Mouse (Mus musculus): ENCODE measurements at regions not wholly inside any gene's neighbourhood (a gene's known extent, or its start where the extent isn't known, plus 50 kb on each side); places are given as distances from the start of the nearest gene placed in this dataset.

GRCm38 (mm10) chr2:34098004-34098547, 210.3 kb upstream of the Mvb12b start:
- H3K4me3 ChIP-seq (ENCODE audit: insufficient read depth, low read depth, low read length) = no peak overlapping the region
- TF ChIP-seq CTCF (conservative IDR thresholded peaks at IDR 0.05; ENCODE audit: insufficient read depth, insufficient read length, low read depth, low read length) (no peak), POLR2A (IDR thresholded peaks at IDR 0.05; ENCODE audit: low read depth, low read length) (no peak)
- H3K27ac ChIP-seq (ENCODE audit: insufficient read depth, low read depth, low read length) = no peak overlapping the region
- no peak for DNase-seq
- H3K27me3 ChIP-seq (replicated peaks; ENCODE audit: control insufficient read depth, insufficient read depth, low read length) = no peaks in the 10 kb centered on the region
- no peaks in the 10 kb centered on the region for H3K36me3 ChIP-seq (ENCODE audit: control insufficient read depth, insufficient read depth, low read length)
- 64% methylated on average over 14 of the region's 14 CpGs for WGBS
- H3K4me1 ChIP-seq (ENCODE audit: control insufficient read depth, insufficient read depth, low read length) = no peaks in the 10 kb centered on the region

- Histone ChIP-seq H3K27ac (ENCODE audit: insufficient read depth, low read depth, low read length) (no peak overlapping the region), H3K4me3 (ENCODE audit: insufficient read depth, low read depth, low read length) (no peak overlapping the region), H3K27me3 (replicated peaks; ENCODE audit: control insufficient read depth, insufficient read depth, low read length) (no peaks in the 10 kb centered on the region), H3K36me3 (ENCODE audit: control insufficient read depth, insufficient read depth, low read length) (no peaks in the 10 kb centered on the region), H3K4me1 (ENCODE audit: control insufficient read depth, insufficient read depth, low read length) (no peaks in the 10 kb centered on the region)
- DNase-seq = no peak
- no peak for TF ChIP-seq POLR2A (IDR thresholded peaks at IDR 0.05; ENCODE audit: low read depth, low read length)
- no peak for TF ChIP-seq CTCF (conservative IDR thresholded peaks at IDR 0.05; ENCODE audit: insufficient read depth, insufficient read length, low read depth, low read length)
These were observed 208.8 kb upstream of the Mvb12b start for GRCm38 (mm10) chr2:34096561-34096960.

GRCm38 (mm10) chr2:34088832-34089231, 201.1 kb upstream of the Mvb12b start:
- Histone ChIP-seq H3K36me3 (ENCODE audit: control insufficient read depth, insufficient read depth, low read length) (no peaks in the 10 kb centered on the region), H3K4me1 (ENCODE audit: control insufficient read depth, insufficient read depth, low read length) (no peaks in the 10 kb centered on the region), H3K27me3 (replicated peaks; ENCODE audit: control insufficient read depth, insufficient read depth, low read length) (no peaks in the 10 kb centered on the region), H3K4me3 (ENCODE audit: insufficient read depth, low read depth, low read length) (no peak overlapping the region), H3K27ac (ENCODE audit: insufficient read depth, low read depth, low read length) (no peak overlapping the region)
- WGBS = 65% methylated on average over 4 of the region's 4 CpGs
- TF ChIP-seq POLR2A (IDR thresholded peaks at IDR 0.05; ENCODE audit: low read depth, low read length) (no peak), CTCF (conservative IDR thresholded peaks at IDR 0.05; ENCODE audit: insufficient read depth, insufficient read length, low read depth, low read length) (no peak)
- DNase-seq = no peak

GRCm38 (mm10) chr2:34086130-34086529, 198.4 kb upstream of the Mvb12b start:
- H3K27ac ChIP-seq (ENCODE audit: insufficient read depth, low read depth, low read length) = no peak overlapping the region
- 81% methylated on average over 3 of the region's 3 CpGs for WGBS
- no peaks in the 10 kb centered on the region for H3K27me3 ChIP-seq (replicated peaks; ENCODE audit: control insufficient read depth, insufficient read depth, low read length)
- H3K4me1 ChIP-seq (ENCODE audit: control insufficient read depth, insufficient read depth, low read length) = no peaks in the 10 kb centered on the region
- no peak for TF ChIP-seq CTCF (conservative IDR thresholded peaks at IDR 0.05; ENCODE audit: insufficient read depth, insufficient read length, low read depth, low read length)
- no peak for TF ChIP-seq POLR2A (IDR thresholded peaks at IDR 0.05; ENCODE audit: low read depth, low read length)
- no peak for DNase-seq
- H3K36me3 ChIP-seq (ENCODE audit: control insufficient read depth, insufficient read depth, low read length) = no peaks in the 10 kb centered on the region
- H3K4me3 ChIP-seq (ENCODE audit: insufficient read depth, low read depth, low read length) = no peak overlapping the region

GRCm38 (mm10) chr2:34084513-34084912, 196.8 kb upstream of the Mvb12b start:
- no peaks in the 10 kb centered on the region for H3K27me3 ChIP-seq (replicated peaks; ENCODE audit: control insufficient read depth, insufficient read depth, low read length)
- no peak overlapping the region for H3K27ac ChIP-seq (ENCODE audit: insufficient read depth, low read depth, low read length)
- WGBS = 86% methylated on average over 1 of the region's 1 CpGs
- no peaks in the 10 kb centered on the region for H3K36me3 ChIP-seq (ENCODE audit: control insufficient read depth, insufficient read depth, low read length)
- no peak for DNase-seq
- TF ChIP-seq CTCF (conservative IDR thresholded peaks at IDR 0.05; ENCODE audit: insufficient read depth, insufficient read length, low read depth, low read length) (no peak), POLR2A (IDR thresholded peaks at IDR 0.05; ENCODE audit: low read depth, low read length) (no peak)
- H3K4me3 ChIP-seq (ENCODE audit: insufficient read depth, low read depth, low read length) = no peak overlapping the region
- no peaks in the 10 kb centered on the region for H3K4me1 ChIP-seq (ENCODE audit: control insufficient read depth, insufficient read depth, low read length)

- WGBS = 80% methylated on average over 7 of the region's 7 CpGs
- no peak overlapping the region for H3K4me3 ChIP-seq (ENCODE audit: insufficient read depth, low read depth, low read length)
- no peaks in the 10 kb centered on the region for H3K4me1 ChIP-seq (ENCODE audit: control insufficient read depth, insufficient read depth, low read length)
These were observed 194.7 kb upstream of the Mvb12b start for GRCm38 (mm10) chr2:34082486-34082885.

GRCm38 (mm10) chr2:34080176-34080575, 192.4 kb upstream of the Mvb12b start:
- no peak for DNase-seq
- TF ChIP-seq CTCF (conservative IDR thresholded peaks at IDR 0.05; ENCODE audit: insufficient read depth, insufficient read length, low read depth, low read length) (no peak), POLR2A (IDR thresholded peaks at IDR 0.05; ENCODE audit: low read depth, low read length) (no peak)
- 59% methylated on average over 3 of the region's 3 CpGs for WGBS

More at GRCm38 (mm10) chr2:34082486-34082885, 194.7 kb upstream of the Mvb12b start:
- H3K27ac ChIP-seq (ENCODE audit: insufficient read depth, low read depth, low read length) = no peak overlapping the region
- DNase-seq = no peak
- TF ChIP-seq CTCF (conservative IDR thresholded peaks at IDR 0.05; ENCODE audit: insufficient read depth, insufficient read length, low read depth, low read length) (no peak), POLR2A (IDR thresholded peaks at IDR 0.05; ENCODE audit: low read depth, low read length) (no peak)
- no peaks in the 10 kb centered on the region for H3K36me3 ChIP-seq (ENCODE audit: control insufficient read depth, insufficient read depth, low read length)
- H3K27me3 ChIP-seq (replicated peaks; ENCODE audit: control insufficient read depth, insufficient read depth, low read length) = no peaks in the 10 kb centered on the region

More at GRCm38 (mm10) chr2:34080176-34080575, 192.4 kb upstream of the Mvb12b start:
- no peaks in the 10 kb centered on the region for H3K36me3 ChIP-seq (ENCODE audit: control insufficient read depth, insufficient read depth, low read length)
- H3K4me1 ChIP-seq (ENCODE audit: control insufficient read depth, insufficient read depth, low read length) = no peaks in the 10 kb centered on the region
- H3K27ac ChIP-seq (ENCODE audit: insufficient read depth, low read depth, low read length) = no peak overlapping the region
- H3K27me3 ChIP-seq (replicated peaks; ENCODE audit: control insufficient read depth, insufficient read depth, low read length) = no peaks in the 10 kb centered on the region
- no peak overlapping the region for H3K4me3 ChIP-seq (ENCODE audit: insufficient read depth, low read depth, low read length)
